Mouse (Mus musculus): ENCODE data around the gene Cd37.

GRCm38 (mm10) chr7:45241389-45241749 lies 2.5 kb upstream of the Cd37 start:
- TF ChIP-seq CTCF (IDR thresholded peaks at IDR 0.05; ENCODE audit: extremely low read depth, insufficient read length, insufficient replicate concordance, low read depth, low read length) = no peak
- no peak for TF ChIP-seq POLR2A (IDR thresholded peaks at IDR 0.05; ENCODE audit: low read depth, low read length)

All from small intestine, adult 2 months (tissue).